Mouse (Mus musculus) retina, postnatal 7 days (tissue): ENCODE results near the gene Get4.
A peak's percentile ranks its signal among the peaks of the same experiment; 100 is the strongest.

Experiments used
- DNase-seq: peaks from one replicate; pipeline ENCODE4 v3.0.0-alpha.2; 2012; ENCODE audit warnings: low read depth, low spot score

Get4 gene

DNA sequence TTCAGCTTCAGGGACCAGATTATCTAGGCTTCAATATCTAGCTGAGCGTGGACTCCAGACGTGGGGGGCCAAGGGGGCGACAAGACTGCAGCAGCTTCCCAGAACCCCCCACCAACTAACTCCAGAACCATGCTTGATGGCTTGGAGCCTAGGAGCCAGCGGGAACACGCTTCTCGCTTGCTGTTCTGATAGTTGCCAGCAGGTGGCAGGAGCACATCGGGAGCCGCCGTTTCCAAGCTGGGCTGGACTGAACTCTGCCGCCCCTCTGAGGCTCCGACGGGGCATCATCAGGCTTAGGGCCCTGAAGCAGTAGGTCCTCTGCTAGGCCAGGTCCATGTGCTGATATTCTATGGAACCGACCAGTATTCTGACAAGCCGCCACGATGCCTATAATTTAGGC, 30.1 kb downstream of the Get4 start:
- DNase-seq: peak; percentile 73

DNA sequence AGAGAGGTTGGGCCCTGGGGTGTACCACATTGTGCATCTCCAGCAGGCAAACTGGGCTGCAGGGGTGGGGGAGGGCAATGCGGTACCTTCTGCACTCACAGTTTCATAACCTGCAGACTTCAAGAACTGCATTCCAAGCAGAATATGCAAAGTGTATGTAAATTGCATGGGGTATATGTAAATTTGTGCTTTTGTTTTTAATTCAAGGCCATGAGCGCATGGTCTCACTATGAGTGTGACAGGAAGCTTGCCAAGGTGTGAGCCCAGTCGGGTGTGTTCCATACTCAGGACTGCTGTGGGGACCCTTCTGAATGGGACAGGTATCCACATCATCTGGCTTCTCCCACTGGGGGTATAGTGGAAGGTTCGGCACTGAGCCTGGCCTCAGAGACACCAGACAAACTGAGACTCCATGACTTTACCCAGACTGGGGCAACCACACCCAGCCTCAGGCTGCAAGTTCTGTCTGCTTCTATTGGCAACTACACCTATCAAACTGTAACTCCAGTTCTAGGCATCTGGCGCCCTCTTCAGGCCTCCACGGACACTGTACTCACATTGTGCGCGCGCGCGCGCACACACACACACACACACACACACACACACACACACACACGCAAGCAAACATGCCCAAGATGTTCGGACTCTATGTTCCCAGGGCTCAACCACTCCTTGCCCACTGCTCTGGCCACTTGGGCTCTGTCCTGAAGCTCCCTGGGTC, 31.5 kb downstream of the Get4 start:
- no peak for DNase-seq

DNA sequence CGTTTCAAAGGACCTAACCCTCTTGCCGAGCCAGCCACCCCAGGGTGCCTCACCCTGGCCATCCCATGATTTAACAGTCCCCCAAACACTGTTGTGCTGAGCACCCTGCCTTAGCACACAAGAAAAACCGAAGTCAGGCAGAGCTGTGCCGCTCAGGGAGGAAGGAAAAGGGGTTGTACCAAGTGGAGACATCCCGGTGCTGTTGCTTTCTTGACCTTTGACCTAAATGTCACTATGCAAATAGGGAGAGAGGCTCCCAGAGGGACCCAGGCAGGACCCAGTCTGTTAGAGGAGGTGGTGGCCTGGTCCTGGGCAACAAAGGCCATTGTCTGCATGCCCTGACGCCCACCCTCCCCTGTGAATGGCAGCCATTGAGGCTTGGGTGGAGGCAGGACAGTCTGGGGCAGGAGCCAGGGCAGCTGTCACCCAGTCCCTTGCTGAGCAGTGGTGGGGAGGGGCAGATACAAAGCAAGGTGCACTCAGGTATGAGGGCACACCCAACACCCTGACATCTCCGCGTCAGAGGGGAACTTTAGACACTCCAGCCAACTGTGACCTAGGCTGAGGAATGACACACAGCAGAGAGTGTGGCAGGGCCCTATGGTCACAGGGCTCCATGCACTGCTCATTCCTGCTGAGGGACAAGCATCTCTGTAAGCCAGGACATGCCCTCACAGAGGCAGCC, 33.4 kb downstream of the Get4 start:
- no peak for DNase-seq

DNA sequence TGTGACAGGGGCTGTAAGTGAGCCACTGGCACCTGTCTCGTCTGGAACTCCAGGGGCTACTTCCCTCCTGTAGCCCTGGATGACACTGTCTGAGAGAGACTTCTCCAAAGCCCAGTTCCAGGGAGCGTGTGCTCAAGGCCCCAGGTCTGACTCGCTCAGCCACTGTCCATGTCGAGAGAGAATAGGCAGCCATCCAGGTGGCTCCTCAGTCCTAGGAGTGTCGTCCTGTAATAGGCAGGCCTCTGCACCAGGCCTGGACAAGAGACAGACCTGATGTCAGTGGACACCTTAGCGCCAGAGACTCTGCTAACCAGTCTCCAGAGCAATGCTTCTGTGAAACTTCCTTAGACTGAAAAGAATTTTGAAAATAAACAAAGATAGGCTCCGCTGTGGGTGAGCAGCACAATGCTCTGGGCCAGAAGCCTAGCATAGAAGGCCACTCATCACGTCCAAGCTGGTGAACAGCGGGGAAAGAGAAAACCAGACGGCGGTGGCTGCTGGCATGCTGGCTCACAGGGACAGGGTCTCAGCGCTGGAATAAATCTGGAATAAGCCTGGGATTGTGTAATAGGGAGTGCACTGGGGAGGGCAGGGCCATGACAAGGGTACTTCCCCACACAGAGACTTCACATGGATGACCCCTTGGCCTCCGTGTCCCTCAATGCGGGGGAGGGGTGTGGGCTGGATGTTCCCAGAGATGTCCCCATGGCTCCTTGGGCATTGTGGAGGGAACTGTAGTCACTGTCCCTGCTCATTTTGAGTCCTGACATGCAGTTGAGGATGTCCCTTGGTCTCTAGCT, 34.2 kb downstream of the Get4 start:
- DNase-seq: no peak

DNA sequence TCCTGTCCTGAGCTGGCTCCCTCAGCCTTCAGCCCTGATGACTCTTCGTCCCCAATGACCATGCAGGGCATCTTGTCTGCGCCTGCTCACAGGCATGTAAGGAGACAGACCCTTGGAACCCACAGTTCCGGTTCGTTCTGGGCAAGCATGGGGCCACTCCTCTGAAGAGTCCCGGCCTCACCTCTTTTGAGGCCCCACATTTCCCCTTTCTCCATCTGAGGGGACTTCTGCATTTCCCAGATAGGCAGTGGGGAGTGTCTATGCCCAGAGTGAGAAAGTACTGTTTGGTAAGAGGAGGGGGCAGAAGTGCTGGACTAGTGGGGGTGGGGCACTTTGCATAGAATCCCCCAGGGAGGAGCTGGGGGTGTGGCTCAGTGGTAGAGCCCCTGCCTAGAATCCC, 35.0 kb downstream of the Get4 start:
- no peak for DNase-seq

DNA sequence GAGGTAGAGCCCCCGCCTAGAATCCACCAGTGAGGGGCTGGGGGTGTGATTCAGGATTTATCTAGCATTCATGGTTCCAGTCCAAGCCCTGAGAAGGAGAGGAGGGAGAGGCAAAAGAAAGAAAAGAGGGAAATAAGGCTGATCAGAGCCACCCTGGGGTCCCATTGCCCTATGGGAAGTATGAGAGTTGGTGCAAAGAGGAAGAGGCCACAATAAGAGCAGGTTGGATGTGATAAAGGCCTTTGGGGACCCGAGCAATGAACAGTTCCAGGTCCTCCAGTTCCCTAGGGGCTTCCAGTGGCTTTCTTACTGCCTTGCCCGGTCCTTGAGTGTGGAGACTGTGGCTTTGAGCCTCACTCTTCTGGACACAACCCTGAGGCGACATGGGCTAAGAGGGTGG, 35.7 kb downstream of the Get4 start:
- no peak for DNase-seq

DNA sequence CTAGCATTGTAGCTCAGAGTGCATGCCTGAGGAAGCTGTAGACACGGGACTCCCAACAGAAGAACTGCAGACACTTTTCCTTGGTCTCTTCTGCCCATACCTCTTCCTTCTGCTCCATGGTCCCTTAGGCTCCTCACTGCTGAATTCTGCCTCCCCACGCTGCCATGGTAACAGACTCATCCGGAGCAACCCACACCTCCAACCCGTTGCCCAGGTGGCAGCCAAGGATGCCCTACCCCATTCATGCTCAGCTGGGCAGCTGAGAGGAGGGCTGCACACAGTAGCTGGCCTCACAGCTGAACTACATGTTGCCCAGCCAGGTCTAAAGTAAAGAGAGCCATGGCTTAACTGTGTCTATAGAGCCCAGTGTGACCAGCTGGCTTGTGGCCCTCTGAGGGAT, 36.5 kb downstream of the Get4 start:
- DNase-seq: no peak

DNA sequence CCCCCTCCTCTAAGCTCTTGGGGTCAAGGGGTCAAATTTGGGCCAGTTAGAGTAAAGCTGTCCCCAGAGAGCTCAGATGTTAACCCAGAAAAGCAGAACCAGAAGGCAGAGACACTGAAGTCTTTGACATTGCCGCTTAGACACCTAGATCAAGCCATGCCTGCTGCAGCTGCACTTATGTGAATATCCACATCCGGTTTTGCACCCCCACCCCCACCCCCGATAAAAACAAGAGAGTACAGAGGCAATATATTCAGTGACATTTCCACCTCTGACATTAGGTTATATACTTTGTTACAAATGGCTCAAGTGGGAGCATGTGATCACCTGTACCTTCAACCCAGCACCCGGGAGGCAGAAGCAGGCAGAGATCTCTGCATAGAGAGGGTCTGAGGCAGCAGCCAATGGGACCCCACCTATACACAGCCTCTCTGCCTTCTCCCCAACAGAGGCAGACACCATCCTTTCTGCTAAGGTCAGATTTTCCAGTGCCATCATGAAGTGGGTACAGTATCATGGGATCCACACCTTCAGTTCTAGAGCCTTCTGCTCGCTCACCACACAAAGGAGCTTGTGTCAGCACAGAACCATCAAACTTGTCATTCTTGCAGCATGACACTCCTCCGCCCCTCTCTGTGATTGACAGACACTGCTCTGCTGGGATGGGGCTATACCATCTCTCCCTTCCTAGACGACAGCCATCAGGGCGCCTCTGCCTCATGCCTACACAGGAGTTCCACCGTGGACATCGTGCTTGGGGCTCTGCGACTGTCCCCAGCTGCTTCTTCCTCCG, 38.5 kb downstream of the Get4 start:
- DNase-seq: no peak

DNA sequence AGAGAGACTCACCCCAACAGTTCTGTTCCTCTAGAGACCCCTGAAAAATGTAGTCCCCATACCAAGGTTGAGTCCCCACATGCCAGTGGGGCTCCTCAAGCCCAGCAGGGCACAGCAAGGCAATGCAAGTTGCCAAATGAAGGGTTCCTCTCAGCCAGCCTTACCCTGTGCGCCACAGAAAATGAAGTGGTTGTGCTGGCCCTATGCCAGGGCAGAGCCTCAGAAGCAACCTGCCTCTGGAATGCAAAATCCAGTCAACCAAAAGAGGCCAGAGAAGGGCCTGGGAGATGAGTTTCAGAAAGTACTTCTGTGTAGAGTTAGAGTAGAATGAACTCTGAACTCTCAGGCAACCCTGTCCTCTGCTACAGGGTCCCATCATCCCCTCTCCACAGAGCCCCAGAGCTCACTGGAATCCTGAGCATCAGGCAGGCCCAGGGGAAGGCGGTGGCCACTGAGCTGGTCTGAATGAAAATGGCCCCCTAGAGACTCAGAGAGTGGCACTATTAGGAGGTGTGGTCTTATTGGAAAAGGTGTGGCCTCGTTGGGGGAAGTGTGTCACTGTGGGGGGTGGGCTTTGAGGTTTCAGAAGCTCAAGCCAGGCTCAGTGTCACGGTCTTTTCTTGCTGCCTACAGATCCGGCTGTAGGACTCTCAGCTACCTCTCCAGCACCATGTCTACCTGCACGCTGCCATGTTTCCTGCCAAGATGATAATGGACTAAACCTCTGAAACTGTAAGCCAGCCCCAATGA, 39.9 kb downstream of the Get4 start:
- DNase-seq: no peak

DNA sequence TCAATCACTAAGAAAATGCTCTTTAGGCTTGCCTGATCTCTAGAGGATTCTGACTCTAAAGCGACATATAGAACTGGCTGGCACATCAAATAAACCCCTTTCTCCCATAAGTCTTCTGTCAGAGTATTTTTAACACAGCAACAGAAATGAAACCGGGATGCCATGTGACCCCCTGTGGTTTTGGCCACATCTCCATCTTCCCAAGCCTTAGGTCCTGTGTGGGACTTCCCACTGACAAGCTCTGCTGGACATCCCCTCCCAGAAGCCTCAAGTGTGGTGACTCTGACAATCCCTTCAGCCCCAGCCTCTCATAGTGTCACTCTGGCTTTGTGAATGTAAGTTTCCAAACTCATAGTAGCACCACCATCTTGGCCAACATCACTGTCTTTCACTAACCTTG, 42.0 kb downstream of the Get4 start:
- DNase-seq: no peak

DNA sequence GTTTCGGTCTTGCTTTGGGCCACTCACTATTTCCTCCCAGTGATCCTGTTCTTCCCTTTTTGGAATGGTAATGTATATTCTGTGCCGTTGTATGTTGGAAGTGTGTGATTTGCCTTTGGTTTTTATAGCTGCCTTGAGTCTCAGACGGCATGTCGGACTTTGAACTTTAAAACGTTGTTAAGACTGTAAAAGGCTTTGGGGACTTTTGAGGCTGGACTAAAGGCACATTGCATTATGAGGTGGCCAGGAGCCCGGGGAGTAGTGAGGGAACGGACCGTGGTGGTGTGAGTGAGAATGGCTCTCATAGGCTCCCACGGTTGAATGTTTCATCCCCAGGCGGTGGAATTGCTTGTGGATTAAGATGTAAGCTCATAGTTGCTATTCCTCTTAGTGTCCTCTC, 45.0 kb downstream of the Get4 start:
- DNase-seq: no peak

DNA sequence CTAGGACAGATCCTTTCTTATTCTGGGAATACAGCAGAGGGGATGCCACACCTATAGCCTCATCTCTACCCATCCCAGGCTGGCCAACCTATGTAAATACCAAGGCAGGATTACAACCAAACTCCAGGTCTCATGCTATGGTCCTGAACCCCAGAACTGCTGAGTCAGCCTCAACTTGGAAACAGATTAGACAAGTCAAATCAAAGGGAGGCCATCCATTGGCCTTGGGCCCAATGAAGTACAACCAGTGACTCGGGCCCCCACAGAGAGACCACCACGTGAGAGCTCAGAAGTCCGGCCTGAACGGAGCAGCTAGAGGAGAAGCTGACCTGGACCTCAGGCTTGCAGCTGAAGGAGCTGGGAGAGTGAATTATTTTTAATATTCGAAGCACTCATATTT, 45.6 kb downstream of the Get4 start:
- DNase-seq: no peak

DNA sequence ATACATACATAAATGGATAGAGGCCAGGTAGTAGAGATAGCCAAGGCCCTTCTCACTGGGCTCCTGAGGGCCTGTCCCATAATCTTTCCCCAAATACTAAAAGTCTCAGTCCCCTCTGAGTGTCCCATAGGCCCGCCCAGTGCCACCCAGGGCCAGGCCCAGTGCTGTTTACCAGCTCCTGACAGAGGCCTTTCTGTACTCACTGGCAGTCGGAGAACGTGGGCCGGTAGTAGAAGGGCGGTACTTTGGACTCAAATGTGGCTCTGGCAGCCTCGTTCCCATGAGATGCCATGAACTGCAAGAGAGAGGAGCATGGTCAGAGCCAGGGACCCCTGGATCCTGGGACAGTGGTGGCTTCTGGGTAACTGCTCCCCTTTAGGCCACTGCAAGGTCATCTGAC, 50.0 kb downstream of the Get4 start:
- no peak for DNase-seq

DNA sequence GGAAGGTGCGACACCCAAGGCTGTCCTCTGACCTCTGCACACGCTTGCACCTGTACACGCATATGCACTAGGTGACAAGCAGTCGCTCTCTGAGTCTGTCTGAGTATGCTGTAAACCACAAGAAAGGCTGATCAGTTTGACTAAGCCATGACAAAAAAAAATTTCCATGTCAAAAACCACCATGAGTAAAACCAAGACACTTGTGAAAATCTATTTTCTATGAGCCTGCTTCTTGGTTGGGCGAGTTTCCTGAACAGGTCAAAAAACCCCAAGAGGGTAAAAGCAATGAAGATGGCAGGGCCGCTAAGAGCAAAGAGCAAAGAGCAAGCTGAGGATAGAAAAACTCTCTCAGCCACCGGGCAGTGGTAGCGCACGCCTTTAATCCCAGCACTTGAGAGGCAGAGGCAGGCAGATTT, 51.5 kb downstream of the Get4 start:
- DNase-seq: no peak

DNA sequence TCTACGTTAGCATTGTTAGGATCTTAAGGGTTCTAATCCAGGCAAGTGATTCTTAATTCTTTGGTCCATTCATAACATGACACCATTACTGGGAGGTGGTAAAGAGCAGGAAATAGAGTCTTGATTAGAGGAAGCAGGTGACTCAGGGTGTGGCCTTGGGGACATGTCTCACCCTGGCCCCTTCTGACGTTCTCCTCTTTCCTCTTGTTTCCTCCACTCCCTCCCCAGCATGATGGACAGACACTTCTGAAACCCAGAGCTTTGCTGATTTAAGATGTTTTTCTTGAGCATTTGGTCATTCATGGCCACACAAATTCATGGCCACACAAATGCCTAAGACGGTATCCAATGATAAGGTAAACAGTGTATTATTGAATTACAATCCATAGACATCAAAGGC, 57.8 kb downstream of the Get4 start:
- DNase-seq: no peak

DNA sequence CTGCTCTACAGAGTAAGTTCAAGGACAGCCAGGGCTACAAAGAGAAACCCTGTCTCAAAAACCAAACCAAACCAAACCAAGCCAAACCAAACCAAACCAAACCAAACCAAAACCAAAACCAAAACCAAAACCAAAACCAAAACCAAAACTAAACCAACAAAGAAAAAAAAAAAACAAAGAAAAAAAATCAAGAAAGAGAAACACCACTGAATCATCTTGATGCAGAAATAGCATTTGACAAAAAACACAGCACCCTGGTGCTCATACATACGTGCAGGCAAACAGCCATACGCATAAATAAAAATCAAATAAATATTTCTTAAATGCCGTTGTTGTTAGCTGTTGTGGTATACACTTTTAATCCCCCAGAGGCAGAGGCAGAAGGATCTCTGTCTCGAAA, 58.4 kb downstream of the Get4 start:
- DNase-seq: no peak

DNA sequence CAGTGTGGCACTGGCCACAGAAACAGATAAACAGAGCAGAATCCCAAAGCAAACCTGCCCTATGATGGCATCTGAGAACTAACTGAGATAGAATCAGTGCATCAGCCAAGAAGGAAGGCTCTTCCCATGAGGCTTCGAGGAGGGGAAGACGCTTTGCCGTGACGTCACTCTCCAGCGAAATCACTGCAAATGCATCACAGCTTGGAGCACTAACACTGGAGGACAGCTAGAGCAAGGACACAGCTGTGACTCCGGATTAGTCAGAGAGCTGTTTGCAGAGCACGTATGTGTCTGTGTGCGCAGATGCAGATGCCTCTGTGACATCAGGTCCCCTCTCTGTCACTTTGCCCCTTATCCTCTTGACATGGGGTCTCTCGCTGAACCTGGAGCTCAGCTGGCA, 59.7 kb downstream of the Get4 start:
- DNase-seq: no peak

DNA sequence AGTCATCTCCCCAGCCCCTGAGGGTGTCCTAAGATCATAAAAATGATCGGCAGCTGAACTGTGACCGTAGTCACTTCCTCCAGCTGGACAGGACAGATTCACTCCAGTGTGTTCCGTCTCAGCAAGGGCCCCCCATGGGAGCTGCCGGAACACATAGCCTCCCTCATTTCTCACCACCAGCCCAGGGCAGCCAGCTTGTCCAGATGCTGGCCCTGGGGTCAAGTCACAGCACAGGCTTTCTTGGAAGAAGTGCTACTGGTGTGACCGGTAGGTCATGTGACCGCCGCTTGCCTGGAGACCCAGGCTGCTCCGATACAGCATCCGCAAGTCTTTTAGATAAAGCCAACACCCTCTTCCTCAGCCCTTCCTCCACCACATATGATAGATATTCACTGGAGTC, 61.4 kb downstream of the Get4 start:
- DNase-seq: no peak

DNA sequence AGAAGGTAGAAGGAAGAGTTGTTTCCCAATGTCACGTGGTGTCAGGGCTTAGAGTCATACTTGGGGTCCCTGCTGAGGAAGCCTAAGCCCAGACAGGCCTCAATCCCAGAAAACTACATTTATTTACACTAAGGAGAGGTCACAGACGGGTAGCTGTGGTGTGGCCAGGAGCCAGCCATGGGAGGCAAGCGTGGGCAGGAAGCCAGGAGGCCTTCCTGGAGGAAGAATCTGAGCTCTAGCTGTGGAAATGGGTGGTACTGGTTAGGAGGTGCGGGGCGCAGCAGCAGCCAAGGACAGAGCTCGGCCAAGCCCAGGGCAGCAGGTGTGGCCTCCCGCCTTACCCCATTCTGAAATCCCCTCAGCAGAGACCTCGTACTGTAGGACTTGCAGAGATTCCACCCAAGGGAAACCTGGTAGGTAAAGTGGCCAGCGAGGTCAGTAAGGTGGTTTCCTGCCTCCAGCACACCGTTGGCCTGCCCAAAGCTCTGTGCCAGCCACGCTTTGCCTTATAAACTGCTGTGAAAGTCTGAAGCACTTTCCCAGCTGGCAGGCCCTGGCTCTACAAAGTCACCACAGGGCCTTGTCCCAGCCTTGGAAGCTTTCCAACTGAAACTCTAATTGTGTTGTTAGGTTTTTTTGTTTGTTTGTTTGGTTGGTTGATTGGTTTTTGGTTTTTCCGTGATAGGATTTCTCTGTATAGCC, 63.0 kb downstream of the Get4 start:
- no peak for DNase-seq

DNA sequence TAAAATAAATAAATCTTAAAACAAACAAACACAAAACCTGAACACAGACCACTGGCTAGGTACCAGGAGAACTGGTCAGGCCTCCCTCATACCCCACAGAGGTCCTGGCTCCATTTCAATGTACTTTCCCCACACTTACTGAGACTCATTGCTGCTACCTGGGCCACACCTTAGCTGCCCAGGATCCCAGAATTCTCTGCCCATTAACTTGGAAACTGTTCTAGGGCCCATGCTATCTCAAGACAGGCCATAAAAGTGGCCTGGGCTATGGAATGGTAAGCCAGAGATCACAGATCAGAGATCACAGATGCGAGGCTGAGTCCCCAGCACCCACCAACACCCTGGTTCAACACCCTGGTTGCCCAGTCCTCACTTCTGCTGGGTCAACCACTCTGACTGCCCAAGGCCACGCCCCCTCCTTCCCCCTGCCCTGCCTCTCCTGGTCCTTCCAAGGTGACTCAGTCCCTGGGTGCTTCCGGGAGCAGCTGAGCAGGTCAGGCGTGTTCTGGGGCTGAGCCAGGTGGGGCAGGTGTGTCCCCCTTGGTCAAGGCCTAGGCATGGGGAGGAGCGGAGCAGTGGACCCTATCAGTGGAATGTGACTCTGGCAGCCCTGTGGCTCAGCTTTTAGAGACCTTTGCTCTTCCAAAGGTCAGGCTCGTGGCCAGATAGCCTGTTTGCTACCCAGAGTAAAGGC, 65.0 kb downstream of the Get4 start:
- DNase-seq: no peak
